Mouse (Mus musculus): ENCODE data around the gene Plk5. TPM values are rescaled to one million over a fixed set of nuclear protein-coding genes. Genes with fewer than 3 reads are reported as not detected.

Gene Plk5
- polyA plus RNA-seq (2017; shearing (Covaris generic)): not detected

GRCm38 (mm10) chr10:80356001-80356682 lies at the start of gene Plk5:
Gene Plk5 (plus strand): TSS chr10:80356459.

GRCm38 (mm10) chr10:80320340-80320760 lies 35.9 kb upstream of the Plk5 start, which contains the start of gene 2310011J03Rik:
Gene 2310011J03Rik (minus strand): TSS chr10:80320537.

GRCm38 (mm10) chr10:80329273-80330081 lies 26.8 kb upstream of the Plk5 start, which contains the start of the genes Pcsk4 and Reep6:
Gene Pcsk4 (minus strand): TSS chr10:80329498.
Gene Reep6 (plus strand): TSS chr10:80329953.

GRCm38 (mm10) chr10:80348244-80348781 lies 7.9 kb upstream of the Plk5 start, which contains the start of gene Adamtsl5:
Gene Adamtsl5 (minus strand): TSS chr10:80348412.

GRCm38 (mm10) chr10:80387522-80387959 lies 31.3 kb downstream of the Plk5 start, which contains the start of gene Mex3d:
Gene Mex3d (minus strand): TSS chr10:80387659.

GRCm38 (mm10) chr10:80399191-80399972 lies 43.1 kb downstream of the Plk5 start, which contains the start of gene Mbd3:
Gene Mbd3 (minus strand): TSS chr10:80399550.

GRCm38 (mm10) chr10:80406684-80407501 lies 50.6 kb downstream of the Plk5 start, which contains the start of gene Uqcr11:
Gene Uqcr11 (minus strand): TSS chr10:80406830.

Other genes with a start within 250 kb of the Plk5 start
- 47.2 TPM for gene Stk11, start 240.7 kb upstream of the Plk5 start, polyA plus RNA-seq (2017; shearing (Covaris generic))
- gene Atp5d, start 217.8 kb upstream of the Plk5 start, polyA plus RNA-seq (2017; shearing (Covaris generic)): 400 TPM
- 3.4 TPM for gene Cbarp, start 215.6 kb upstream of the Plk5 start, polyA plus RNA-seq (2017; shearing (Covaris generic))
- gene Midn, start 208.2 kb upstream of the Plk5 start, polyA plus RNA-seq (2017; shearing (Covaris generic)): 5.6 TPM
- gene Cirbp, start 190.5 kb upstream of the Plk5 start, polyA plus RNA-seq (2017; shearing (Covaris generic)): 228 TPM
- 21.5 TPM for gene 1600002K03Rik, start 183.5 kb upstream of the Plk5 start, polyA plus RNA-seq (2017; shearing (Covaris generic))
- gene Efna2, start 177.0 kb upstream of the Plk5 start, polyA plus RNA-seq (2017; shearing (Covaris generic)): 0.17 TPM
- gene Mum1, start 130.0 kb upstream of the Plk5 start, polyA plus RNA-seq (2017; shearing (Covaris generic)): 119 TPM
- gene Ndufs7, start 107.3 kb upstream of the Plk5 start, polyA plus RNA-seq (2017; shearing (Covaris generic)): 273 TPM
- gene Gamt, start 95.4 kb upstream of the Plk5 start, polyA plus RNA-seq (2017; shearing (Covaris generic)): 0.67 TPM
- gene Dazap1, start 95.0 kb upstream of the Plk5 start, polyA plus RNA-seq (2017; shearing (Covaris generic)): 94.1 TPM
- 790 TPM for gene Rps15, start 64.0 kb upstream of the Plk5 start, polyA plus RNA-seq (2017; shearing (Covaris generic))
- 0.24 TPM for gene Apc2, start 60.5 kb upstream of the Plk5 start, polyA plus RNA-seq (2017; shearing (Covaris generic))
- gene 2310011J03Rik, start 35.9 kb upstream of the Plk5 start, polyA plus RNA-seq (2017; shearing (Covaris generic)): 82.5 TPM
- 28.8 TPM for gene Pcsk4, start 27.0 kb upstream of the Plk5 start, polyA plus RNA-seq (2017; shearing (Covaris generic))
- gene Reep6, start 26.5 kb upstream of the Plk5 start, polyA plus RNA-seq (2017; shearing (Covaris generic)): 0.41 TPM
- gene Adamtsl5, start 8.0 kb upstream of the Plk5 start, polyA plus RNA-seq (2017; shearing (Covaris generic)): not detected
- gene Mex3d, start 31.2 kb downstream of the Plk5 start, polyA plus RNA-seq (2017; shearing (Covaris generic)): 8.7 TPM
- gene Mbd3, start 43.1 kb downstream of the Plk5 start, polyA plus RNA-seq (2017; shearing (Covaris generic)): 184 TPM
- gene Uqcr11, start 50.4 kb downstream of the Plk5 start, polyA plus RNA-seq (2017; shearing (Covaris generic)): 234 TPM
- 132 TPM for gene Tcf3, start 77.2 kb downstream of the Plk5 start, polyA plus RNA-seq (2017; shearing (Covaris generic))
- gene Onecut3, start 138.4 kb downstream of the Plk5 start, polyA plus RNA-seq (2017; shearing (Covaris generic)): not detected
- 0.04 TPM for gene Atp8b3, start 182.7 kb downstream of the Plk5 start, polyA plus RNA-seq (2017; shearing (Covaris generic))
- gene Rexo1, start 205.1 kb downstream of the Plk5 start, polyA plus RNA-seq (2017; shearing (Covaris generic)): 62.2 TPM
- gene Klf16, start 220.9 kb downstream of the Plk5 start, polyA plus RNA-seq (2017; shearing (Covaris generic)): 13.2 TPM
- 152 TPM for gene Abhd17a, start 233.9 kb downstream of the Plk5 start, polyA plus RNA-seq (2017; shearing (Covaris generic))
- gene Scamp4, start 246.4 kb downstream of the Plk5 start, polyA plus RNA-seq (2017; shearing (Covaris generic)): 115 TPM
- 5.7 TPM for gene Adat3, start 246.4 kb downstream of the Plk5 start, polyA plus RNA-seq (2017; shearing (Covaris generic))
- 9.3 TPM for gene Gm49322, start 249.6 kb downstream of the Plk5 start, polyA plus RNA-seq (2017; shearing (Covaris generic))

Measured in CD4-positive, CD25-positive, alpha-beta regulatory T cell (primary cell).